Comparison of ENCODE assay signal across 16 mouse cellular contexts in the genomic region with DNA sequence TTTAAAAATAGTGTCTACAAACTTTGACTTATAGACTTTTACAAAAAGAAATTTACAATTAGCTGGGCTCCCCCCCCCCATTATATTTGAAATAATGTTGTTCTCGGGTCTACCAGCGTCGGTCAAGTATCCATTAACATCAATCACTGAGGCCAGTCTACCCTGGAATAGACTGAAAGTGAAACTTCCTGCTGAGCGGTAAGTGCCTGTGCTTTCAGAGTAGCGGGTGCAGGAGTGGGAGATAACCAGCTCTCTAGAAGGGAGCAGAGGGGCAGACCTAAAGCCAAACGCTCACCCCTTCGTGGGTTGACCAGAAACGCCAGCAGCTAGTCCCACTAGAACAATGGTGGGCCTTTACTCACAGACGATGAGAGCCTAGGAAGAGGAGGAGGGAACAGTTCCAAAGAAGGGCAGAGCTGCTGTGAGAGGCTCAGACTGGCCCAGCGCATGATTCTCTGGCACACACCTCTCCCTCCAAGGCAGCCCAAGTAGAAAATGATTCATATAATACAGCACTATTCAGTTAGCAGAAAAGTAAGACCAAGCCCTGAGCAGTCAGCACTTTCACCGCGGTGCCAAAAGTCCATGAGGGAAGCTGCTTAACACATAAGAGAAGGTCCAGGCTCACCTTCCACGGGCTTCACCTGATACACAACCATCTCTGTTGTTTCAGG. TPM values are rescaled to one million over a fixed set of nuclear protein-coding genes. Genes with fewer than 3 reads are reported as not detected.
DNase-seq lines count a peak whose midpoint lies in the region; ATAC-seq and TF ChIP-seq lines count a peak whose summit lies in the region.
"Had no signal": no experiment of that assay in that cellular context is flagged by ENCODE, and none has a peak within 500 bp of the region (broad histone marks: within the 10 kb centered on the region; RNA-seq: fewer than 3 reads in every experiment).

No protein-coding gene starts in this region.

- no peak for TF ChIP-seq EP300 in liver, postnatal 0 days (IDR thresholded peaks at IDR 0.05; ENCODE audit: low read depth)
- TF ChIP-seq EP300 in MEL (IDR thresholded peaks at IDR 0.05; ENCODE audit: low read depth in 1 of 2, low read length in 2 of 2): no peak

- peak overlapping the region; percentile 26; the same call in 1 of the 2 replicates for H3K4me2 ChIP-seq in liver, postnatal 0 days (ENCODE audit: low read depth, low read length)
- H3K4me2 ChIP-seq: forebrain, embryonic 12.5 days; neural tube, embryonic 13.5 days had no signal

- ATAC-seq in liver, postnatal 0 days: no peak
- 0 out of 2 replicates have a peak, but pooled peaks have one; percentile 52 for ATAC-seq in megakaryocyte-erythroid progenitor cell, adult 5-6 weeks (replicated peaks; ENCODE audit: low FRiP score, low TSS enrichment, poor library complexity, severe bottlenecking)
- ATAC-seq: hindbrain, embryonic 16.5 days had no signal

- TF ChIP-seq RAD21 in MEL (IDR thresholded peaks at IDR 0.05; ENCODE audit: low read depth, low read length): no peak

- no peak overlapping the region for H3K27ac ChIP-seq in liver, postnatal 0 days (ENCODE audit: low read depth)
- H3K27ac ChIP-seq in MEL (ENCODE audit: control insufficient read depth, low read depth, low read length): no peak overlapping the region
- H3K27ac ChIP-seq: forebrain, embryonic 12.5 days; liver, embryonic 14.5 days; neural tube, embryonic 13.5 days had no signal

- H3K4me3 ChIP-seq in liver, postnatal 0 days (ENCODE audit: low read depth, low read length): no peak overlapping the region
- H3K4me3 ChIP-seq in MEL (ENCODE audit: control insufficient read depth in 1 of 2, insufficient read depth in 1 of 2, low read depth in 2 of 2, low read length in 2 of 2): peak overlapping the region; percentile 25 to 48
- H3K4me3 ChIP-seq: forebrain, embryonic 12.5 days; neural tube, embryonic 13.5 days had no signal

- 0 out of 2 replicates have a peak overlapping the region, but pooled peaks have one; percentile 16 for H3K9ac ChIP-seq in liver, postnatal 0 days (replicated peaks)
- no peak overlapping the region for H3K9ac ChIP-seq in MEL (ENCODE audit: control insufficient read depth, low read depth, low read length, poor library complexity, severe bottlenecking)
- H3K9ac ChIP-seq: forebrain, embryonic 12.5 days; liver, embryonic 14.5 days; neural tube, embryonic 13.5 days had no signal

- no peaks in the 10 kb centered on the region for H3K27me3 ChIP-seq in liver, postnatal 0 days (ENCODE audit: insufficient read depth, low read length)
- H3K27me3 ChIP-seq in MEL (ENCODE audit: control insufficient read depth in 1 of 2, insufficient read depth in 2 of 2, low read length in 2 of 2): peaks cover 2 to 3% of the 10 kb centered on the region in 2 experiments; a peak in 2 of 4 replicates
- H3K27me3 ChIP-seq: forebrain, embryonic 12.5 days had no signal

- no peak for TF ChIP-seq POLR2A in MEL (IDR thresholded peaks at IDR 0.05; ENCODE audit: control insufficient read depth in 1 of 2, insufficient read depth in 1 of 2, low read depth in 1 of 2, low read length in 2 of 2, poor library complexity in 1 of 2)

- 56% methylated on average over 13 of the region's 13 CpGs for WGBS in liver, postnatal 0 days (ENCODE audit: insufficient replicate concordance)

- H3K79me2 ChIP-seq in MEL (ENCODE audit: control insufficient read depth, insufficient read depth, low read length, poor library complexity): no peaks in the 10 kb centered on the region

- H3K9me3 ChIP-seq in liver, postnatal 0 days (ENCODE audit: low read length): no peaks in the 10 kb centered on the region
- no peaks in the 10 kb centered on the region for H3K9me3 ChIP-seq in MEL (replicated peaks; ENCODE audit: insufficient read depth, low read length)
- H3K9me3 ChIP-seq: forebrain, embryonic 12.5 days; neural tube, embryonic 13.5 days had no signal

- DNase-seq in liver, postnatal 0 days: no peak
- DNase-seq in liver: no peak
- DNase-seq in MEL (ENCODE audit: low read depth, low spot score): no peak
- DNase-seq in fibroblast of lung, adult 2 months (ENCODE audit: low read depth): peak; percentile 27
- no peak for DNase-seq in retina, embryonic 14.5 days (ENCODE audit: low spot score)
- DNase-seq in retina, postnatal 1 day: no peak
- DNase-seq: cerebellum, adult 9-11 months; gastrocnemius, postnatal 14 days; midbrain, embryonic 14.5 days had no signal

- no peak for TF ChIP-seq CTCF in liver, postnatal 0 days (IDR thresholded peaks at IDR 0.05; ENCODE audit: low read depth)
- no peak for TF ChIP-seq CTCF in MEL (IDR thresholded peaks at IDR 0.05 in 2 of 3, conservative IDR thresholded peaks at IDR 0.05 in 1 of 3; ENCODE audit: control insufficient read depth in 1 of 3, insufficient read depth in 1 of 3, low read depth in 2 of 3, low read length in 3 of 3, poor library complexity in 1 of 3, severe bottlenecking in 1 of 3)

- no peaks in the 10 kb centered on the region for H3K4me1 ChIP-seq in liver, postnatal 0 days (ENCODE audit: insufficient read depth)
- no peaks in the 10 kb centered on the region for H3K4me1 ChIP-seq in MEL (ENCODE audit: control insufficient read depth in 1 of 2, insufficient read depth in 2 of 2, low read length in 2 of 2)
- H3K4me1 ChIP-seq: forebrain, embryonic 12.5 days; neural tube, embryonic 13.5 days had no signal

- no peaks in the 10 kb centered on the region for H3K36me3 ChIP-seq in liver, postnatal 0 days (replicated peaks; ENCODE audit: insufficient read depth, low read length)
- no peaks in the 10 kb centered on the region for H3K36me3 ChIP-seq in MEL (ENCODE audit: control insufficient read depth in 1 of 2, insufficient read depth in 2 of 2, low read length in 2 of 2)
- H3K36me3 ChIP-seq: forebrain, embryonic 12.5 days; neural tube, embryonic 13.5 days had no signal

TF ChIP-seq in MEL, 35 proteins besides CTCF, POLR2A, EP300 and RAD21:
- TF ChIP-seq SMC3 (IDR thresholded peaks at IDR 0.05; ENCODE audit: low read depth, low read length) (no peak), USF2 (IDR thresholded peaks at IDR 0.05; ENCODE audit: borderline replicate concordance in 1 of 2, insufficient read depth in 1 of 2, low read depth in 1 of 2, low read length in 2 of 2) (no peak), ZKSCAN1 (IDR thresholded peaks at IDR 0.05; ENCODE audit: low read depth, low read length) (no peak), USF1 (IDR thresholded peaks at IDR 0.05; ENCODE audit: low read depth, low read length) (no peak), MAX (IDR thresholded peaks at IDR 0.05; ENCODE audit: low read length) (no peak), MAFK (IDR thresholded peaks at IDR 0.05; ENCODE audit: borderline replicate concordance, low read depth, low read length) (no peak), ZC3H11A (IDR thresholded peaks at IDR 0.05; ENCODE audit: low read depth, low read length) (no peak), GATA1 (IDR thresholded peaks at IDR 0.05; ENCODE audit: low read depth, low read length) (no peak), BHLHE40 (IDR thresholded peaks at IDR 0.05; ENCODE audit: borderline replicate concordance, low read depth, low read length) (no peak), POLR2AphosphoS2 (IDR thresholded peaks at IDR 0.05; ENCODE audit: low read length) (no peak), UBTF (IDR thresholded peaks at IDR 0.05; ENCODE audit: borderline replicate concordance, insufficient read depth, low read depth, low read length) (no peak), TCF12 (IDR thresholded peaks at IDR 0.05; ENCODE audit: low read depth, low read length) (no peak), TAL1 (IDR thresholded peaks at IDR 0.05; ENCODE audit: low read length) (no peak), ELF1 (IDR thresholded peaks at IDR 0.05; ENCODE audit: low read depth, low read length) (no peak), ETS1 (IDR thresholded peaks at IDR 0.05; ENCODE audit: low read depth, low read length) (no peak), NRF1 (IDR thresholded peaks at IDR 0.05; ENCODE audit: insufficient read depth, low read depth, low read length, poor library complexity, severe bottlenecking) (no peak), MYC (IDR thresholded peaks at IDR 0.05; ENCODE audit: low read depth, low read length) (no peak), HCFC1 (IDR thresholded peaks at IDR 0.05; ENCODE audit: low read depth, low read length) (no peak), TBP (IDR thresholded peaks at IDR 0.05; ENCODE audit: low read depth, low read length) (no peak), SIN3A (IDR thresholded peaks at IDR 0.05; ENCODE audit: low read length) (no peak)

RNA-seq across cellular contexts. Expression of a gene that starts 9.9 kb away (rescaled TPM):
- 1.4 and 1.6 TPM in 2 replicates for polyA plus RNA-seq in liver, postnatal 0 days (2015; fragmentation: Nextera tagmentation; extraction: Ambion mirVana)
- total RNA-seq in MEL (2012; rRNA removed): 0.04 TPM in 1 of 2 replicates, not detected in the other
- polyA plus RNA-seq in MEL (2012; ENCODE audit: insufficient read depth in 1 of 2, insufficient read length in 2 of 2, low read depth in 1 of 2, low replicate concordance in 2 of 2, missing spikeins in 1 of 2): not detected
- 3.9 and 8.7 TPM in 2 replicates for total RNA-seq in megakaryocyte-erythroid progenitor cell, adult 5-6 weeks (2014; fragmentation: Nextera tagmentation)
- total RNA-seq in megakaryocyte-erythroid progenitor cell, adult 5-6 weeks (2017): 3.7 and 5.1 TPM in 2 replicates

RNA-seq across cellular contexts. Expression of a gene that starts 17.8 kb away (rescaled TPM):
- polyA plus RNA-seq in liver, postnatal 0 days (2015; fragmentation: Nextera tagmentation; extraction: Ambion mirVana): not detected in 2 replicates
- total RNA-seq in MEL (2012; rRNA removed): not detected in 2 replicates
- not detected for polyA plus RNA-seq in MEL (2012; ENCODE audit: insufficient read depth in 1 of 2, insufficient read length in 2 of 2, low read depth in 1 of 2, low replicate concordance in 2 of 2, missing spikeins in 1 of 2)
- not detected in 2 replicates for total RNA-seq in megakaryocyte-erythroid progenitor cell, adult 5-6 weeks (2014; fragmentation: Nextera tagmentation)
- not detected in 2 replicates for total RNA-seq in megakaryocyte-erythroid progenitor cell, adult 5-6 weeks (2017)
- total RNA-seq: ES-E14 had no signal
- polyA plus RNA-seq: embryonic facial prominence, embryonic 11.5 days; forebrain, embryonic 12.5 days; midbrain, embryonic 14.5 days; neural tube, embryonic 13.5 days had no signal

RNA-seq across cellular contexts. Expression of a gene that starts 51.0 kb away (rescaled TPM):
- polyA plus RNA-seq in liver, postnatal 0 days (2015; fragmentation: Nextera tagmentation; extraction: Ambion mirVana): 4.8 and 5.5 TPM in 2 replicates
- not detected in 2 replicates for total RNA-seq in MEL (2012; rRNA removed)
- not detected for polyA plus RNA-seq in MEL (2012; ENCODE audit: insufficient read depth in 1 of 2, insufficient read length in 2 of 2, low read depth in 1 of 2, low replicate concordance in 2 of 2, missing spikeins in 1 of 2)
- total RNA-seq in megakaryocyte-erythroid progenitor cell, adult 5-6 weeks (2014; fragmentation: Nextera tagmentation): not detected in 2 replicates
- total RNA-seq in megakaryocyte-erythroid progenitor cell, adult 5-6 weeks (2017): not detected in 2 replicates
- polyA plus RNA-seq: forebrain, embryonic 12.5 days; midbrain, embryonic 14.5 days had no signal
